Mouse (Mus musculus) kidney, adult 2 months (tissue): Measurements from ENCODE around the gene Gm5622. TPM values are rescaled to one million over a fixed set of nuclear protein-coding genes. Genes with fewer than 3 reads are reported as not detected.

Source experiments
- polyA plus RNA-seq: library from polyadenylated mRNA; depleted of rRNA; stranded (reverse); fragments of >200 nt; gene quantifications from 2 replicates; pipeline ENCODE4 v1.2.3, GENCODE M21; 2012; rRNA removed

Gm5622 gene
- polyA plus RNA-seq, 1 experiment: not detected

Other genes with a start within 250 kb of the Gm5622 start
- gene Gm7247, start 191.0 kb upstream of the Gm5622 start, polyA plus RNA-seq: not detected in 2 replicates
- not detected in 2 replicates for gene Vmn2r88, start 142.0 kb upstream of the Gm5622 start, polyA plus RNA-seq
- gene Vmn2r89, start 100.9 kb upstream of the Gm5622 start, polyA plus RNA-seq: not detected in 2 replicates
- gene Gm17175, start 21.3 kb downstream of the Gm5622 start, polyA plus RNA-seq: not detected in 2 replicates
- gene Gm17174, start 39.3 kb downstream of the Gm5622 start, polyA plus RNA-seq: not detected in 2 replicates
- gene Gm17078, start 58.5 kb downstream of the Gm5622 start, polyA plus RNA-seq: not detected in 2 replicates
- not detected in 2 replicates for gene Gm4181, start 82.9 kb downstream of the Gm5622 start, polyA plus RNA-seq
- gene Gm17079, start 142.7 kb downstream of the Gm5622 start, polyA plus RNA-seq: not detected in 2 replicates
- not detected in 2 replicates for gene Gm5800, start 164.4 kb downstream of the Gm5622 start, polyA plus RNA-seq
- not detected in 2 replicates for gene Ang4, start 220.8 kb downstream of the Gm5622 start, polyA plus RNA-seq
- gene AY358078, start 247.3 kb downstream of the Gm5622 start, polyA plus RNA-seq: not detected in 2 replicates